Mouse (Mus musculus) kidney, embryonic 15.5 days (tissue): ENCODE measurements around the gene Olfr652. TPM values are rescaled to one million over a fixed set of nuclear protein-coding genes. Genes with fewer than 3 reads are reported as not detected.

Experiments used
- ATAC-seq: fragments of 200-750 bp; cut with Nextera tagmentation; replicated peaks from 2 replicates; pipeline ENCODE4 v1.8.0; 2017; ENCODE audit warnings: moderate TSS enrichment; ENCODE audit not compliant: low FRiP score
- H3K27ac ChIP-seq: fragments of 300-500 bp; sonication (generic); 2 replicates; pipeline ENCODE4 v1.5.1; 2015; ENCODE audit warnings: mild to moderate bottlenecking, inconsistent platforms
- H3K27me3 ChIP-seq: fragments of 300-500 bp; sonication (generic); 2 replicates; pipeline ENCODE4 v1.6.1; 2015; ENCODE audit warnings: inconsistent platforms
- H3K36me3 ChIP-seq: fragments of 300-500 bp; sonication (generic); 2 replicates; pipeline ENCODE4 v1.6.1; 2015; ENCODE audit warnings: inconsistent platforms
- H3K4me1 ChIP-seq: fragments of 300-500 bp; sonication (generic); 2 replicates; pipeline ENCODE4 v1.6.1; 2015; ENCODE audit warnings: inconsistent platforms
- H3K4me2 ChIP-seq: fragments of 300-500 bp; sonication (generic); 2 replicates; pipeline ENCODE4 v1.6.1; 2015; ENCODE audit warnings: moderate library complexity, mild to moderate bottlenecking, inconsistent platforms
- H3K4me3 ChIP-seq: fragments of 300-500 bp; sonication (generic); replicated peaks from 2 replicates; pipeline ENCODE4 v1.5.1; 2015; ENCODE audit warnings: mild to moderate bottlenecking, inconsistent platforms
- H3K9ac ChIP-seq: fragments of 300-500 bp; sonication (generic); 2 replicates; pipeline ENCODE4 v1.6.1; 2015; ENCODE audit warnings: mild to moderate bottlenecking, inconsistent platforms
- H3K9me3 ChIP-seq: fragments of 300-500 bp; sonication (generic); replicated peaks from 2 replicates; pipeline ENCODE4 v1.6.1; 2016; ENCODE audit warnings: inconsistent platforms
- WGBS: fragments of 180-500 bp; shearing (Covaris S2); methylation state at CpG from one replicate; pipeline ENCODE4 v1.1.7; 2015; ENCODE audit warnings: mixed read lengths; 5-methylcytosine and 5-hydroxymethylcytosine counted together
- polyA plus RNA-seq: library from polyadenylated mRNA; unstranded; fragments of >200 nt; fragmentation: Nextera tagmentation; extraction: Ambion mirVana; gene quantifications from 2 replicates; pipeline ENCODE4 v1.2.1, GENCODE M21; 2015

Olfr652 gene
- polyA plus RNA-seq: not detected in 2 replicates

DNA sequence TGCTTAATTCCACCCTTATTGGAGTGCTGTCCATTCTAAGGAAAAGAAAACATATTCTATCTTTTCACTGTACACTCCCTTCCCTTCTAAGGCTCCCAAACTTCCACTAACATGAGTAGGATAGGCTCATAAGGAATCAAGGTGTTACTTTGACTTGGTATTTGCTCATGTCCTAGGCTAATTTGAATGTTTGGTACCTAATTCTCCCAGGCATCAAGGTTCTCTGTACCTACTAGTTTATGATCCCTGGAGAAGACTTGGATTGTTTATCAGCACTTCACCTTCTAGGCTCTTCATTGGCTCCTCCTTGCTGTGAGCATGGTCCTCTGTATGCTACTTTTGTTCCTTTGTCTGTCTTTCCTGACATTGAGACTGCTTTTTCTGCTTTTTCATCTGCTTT is at the start of gene Olfr652:
Gene Olfr652 (plus strand): TSS at position 301 of the 400 bp plus-strand sequence.
- Histone ChIP-seq H3K9ac (no peak within 1 kb of the TSS), H3K4me2 (no peak within 1 kb of the TSS), H3K4me1 (no peaks in the 10 kb centered on the region), H3K4me3 (no peak within 1 kb of the TSS), H3K27ac (no peak within 1 kb of the TSS), H3K27me3 (no peaks in the 10 kb centered on the region), H3K36me3 (no peaks in the 10 kb centered on the region), H3K9me3 (no peaks in the 10 kb centered on the region)
- no peak for ATAC-seq

DNA sequence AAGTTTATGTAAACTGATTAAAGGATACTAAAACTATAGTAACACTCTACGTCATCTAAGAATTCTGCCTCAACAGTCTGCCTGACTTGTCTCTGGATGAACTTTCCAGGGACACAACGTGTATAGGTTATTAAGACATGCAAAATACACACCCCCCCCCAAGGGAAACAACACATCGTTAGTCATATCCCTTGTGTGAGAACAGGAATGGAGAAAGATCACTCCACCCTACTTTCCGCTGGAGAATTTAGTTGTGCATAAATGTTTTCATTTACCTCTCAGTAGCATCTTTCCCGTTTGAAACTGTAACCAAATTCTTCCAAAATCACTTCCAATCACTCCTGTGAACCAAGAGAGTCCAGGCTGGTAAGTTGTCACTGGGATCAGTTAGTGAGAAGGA is 10.9 kb upstream of the Olfr652 start, which contains the start of gene Olfr651:
Gene Olfr651 (plus strand): TSS at position 301 of the 400 bp plus-strand sequence.
- no peak for ATAC-seq
- no peak within 1 kb of the TSS for H3K4me3 ChIP-seq
- H3K4me2 ChIP-seq: no peak within 1 kb of the TSS
- H3K9me3 ChIP-seq: no peaks in the 10 kb centered on the region
- H3K27me3 ChIP-seq: no peaks in the 10 kb centered on the region
- H3K36me3 ChIP-seq: no peaks in the 10 kb centered on the region
- WGBS: 74% methylated on average over 5 of the region's 5 CpGs
- no peak within 1 kb of the TSS for H3K27ac ChIP-seq
- H3K9ac ChIP-seq: no peak within 1 kb of the TSS
- no peaks in the 10 kb centered on the region for H3K4me1 ChIP-seq

GRCm38 (mm10) chr7:104552700-104553099 is 8.0 kb upstream of the Olfr652 start:
- Histone ChIP-seq H3K9me3 (no peaks in the 10 kb centered on the region), H3K4me3 (no peak overlapping the region), H3K4me1 (no peaks in the 10 kb centered on the region), H3K27ac (no peak overlapping the region), H3K36me3 (no peaks in the 10 kb centered on the region), H3K9ac (no peak overlapping the region), H3K27me3 (no peaks in the 10 kb centered on the region), H3K4me2 (no peak overlapping the region)
- WGBS: 69% methylated on average over 1 of the region's 1 CpGs
- ATAC-seq: no peak

- H3K4me1 ChIP-seq: no peaks in the 10 kb centered on the region
- no peak within 1 kb of the TSS for H3K4me2 ChIP-seq
- 74% methylated on average over 2 of the region's 2 CpGs for WGBS
- no peak for ATAC-seq
- no peaks in the 10 kb centered on the region for H3K9me3 ChIP-seq
- no peaks in the 10 kb centered on the region for H3K36me3 ChIP-seq
- no peak within 1 kb of the TSS for H3K4me3 ChIP-seq
- no peaks in the 10 kb centered on the region for H3K27me3 ChIP-seq
- H3K9ac ChIP-seq: no peak within 1 kb of the TSS
- H3K27ac ChIP-seq: no peak within 1 kb of the TSS
These were observed 16.3 kb downstream of the Olfr652 start, which contains the start of gene Olfr653 for GRCm38 (mm10) chr7:104577014-104577413. Olfr653 (plus strand) TSS chr7:104577314.

GRCm38 (mm10) chr7:104580846-104581245 is 20.1 kb downstream of the Olfr652 start:
- 90% methylated on average over 4 of the region's 4 CpGs for WGBS
- no peak for ATAC-seq
- Histone ChIP-seq H3K27ac (no peak overlapping the region), H3K4me3 (no peak overlapping the region), H3K36me3 (no peaks in the 10 kb centered on the region), H3K4me1 (no peaks in the 10 kb centered on the region), H3K4me2 (no peak overlapping the region), H3K9ac (no peak overlapping the region), H3K9me3 (no peaks in the 10 kb centered on the region), H3K27me3 (no peaks in the 10 kb centered on the region)

DNA sequence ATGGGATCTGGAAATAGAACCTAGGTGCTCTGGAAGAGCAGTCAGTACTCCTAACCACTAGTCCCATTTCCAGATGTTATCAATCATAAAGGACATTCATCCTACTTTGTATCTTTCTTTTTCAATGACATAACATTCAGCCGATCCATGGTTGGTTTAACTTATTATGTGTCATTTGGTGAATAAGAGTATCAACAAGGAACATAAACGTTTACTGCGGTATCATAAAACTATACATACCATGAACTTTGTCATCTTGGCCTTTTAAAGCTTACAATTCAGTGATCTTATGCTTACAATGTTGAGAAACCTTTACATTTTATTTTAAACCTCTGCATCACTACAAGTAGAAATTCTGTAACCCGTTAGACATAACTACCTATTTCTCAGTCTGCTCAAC is 20.7 kb downstream of the Olfr652 start:
- 85% methylated on average over 4 of the region's 4 CpGs for WGBS
- Histone ChIP-seq H3K4me2 (no peak overlapping the region), H3K27me3 (no peaks in the 10 kb centered on the region), H3K27ac (no peak overlapping the region), H3K4me1 (no peaks in the 10 kb centered on the region), H3K9ac (no peak overlapping the region), H3K36me3 (no peaks in the 10 kb centered on the region), H3K9me3 (no peaks in the 10 kb centered on the region), H3K4me3 (no peak overlapping the region)
- no peak for ATAC-seq

DNA sequence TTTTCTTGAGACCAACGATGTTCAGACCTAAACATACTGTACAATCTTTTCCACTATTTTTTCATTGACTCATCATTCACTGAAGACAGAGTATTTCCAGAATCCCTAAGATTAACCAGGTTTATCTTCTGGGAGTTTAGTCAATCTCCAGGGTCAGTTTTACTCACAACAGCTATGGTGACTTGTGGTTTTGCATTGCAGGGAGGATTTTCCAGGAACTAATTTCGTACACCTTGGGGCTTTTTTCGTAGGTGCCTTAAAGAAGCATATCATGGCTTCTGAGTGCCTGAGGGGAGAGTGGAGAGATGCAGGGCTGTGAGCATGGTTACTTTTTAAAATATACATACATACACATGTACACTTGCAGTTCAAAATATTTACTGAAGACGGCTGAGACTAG is 26.0 kb downstream of the Olfr652 start, which contains the start of gene Olfr654:
Gene Olfr654 (plus strand): TSS at position 301 of the 400 bp plus-strand sequence.
- WGBS: 89% methylated on average over 4 of the region's 4 CpGs
- H3K9me3 ChIP-seq: no peaks in the 10 kb centered on the region
- H3K4me2 ChIP-seq: no peak within 1 kb of the TSS
- H3K4me3 ChIP-seq: no peak within 1 kb of the TSS
- no peak for ATAC-seq
- H3K27ac ChIP-seq: no peak within 1 kb of the TSS
- H3K9ac ChIP-seq: no peak within 1 kb of the TSS
- no peaks in the 10 kb centered on the region for H3K36me3 ChIP-seq
- no peaks in the 10 kb centered on the region for H3K27me3 ChIP-seq
- H3K4me1 ChIP-seq: no peaks in the 10 kb centered on the region

DNA sequence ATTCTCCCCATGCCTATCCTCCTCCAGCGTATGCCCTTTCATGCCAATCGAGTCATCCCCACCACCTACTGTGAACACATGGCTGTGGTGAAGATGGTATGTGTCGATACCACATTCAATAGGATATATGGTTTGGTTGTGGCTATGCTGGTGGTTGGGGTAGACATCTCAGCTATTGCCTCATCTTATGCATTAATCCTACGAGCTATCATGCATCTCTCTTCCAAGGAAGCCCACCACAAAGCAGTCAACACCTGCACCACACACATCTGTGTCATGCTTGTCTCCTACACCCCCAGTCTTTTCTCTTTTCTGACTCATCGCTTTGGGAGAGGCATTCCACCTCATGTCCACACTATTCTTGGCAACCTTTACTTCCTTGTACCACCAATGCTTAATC is 27.6 kb downstream of the Olfr652 start:
- Histone ChIP-seq H3K27me3 (no peaks in the 10 kb centered on the region), H3K36me3 (no peaks in the 10 kb centered on the region), H3K9me3 (no peaks in the 10 kb centered on the region), H3K4me1 (no peaks in the 10 kb centered on the region), H3K4me3 (no peak overlapping the region), H3K4me2 (no peak overlapping the region), H3K27ac (no peak overlapping the region), H3K9ac (no peak overlapping the region)
- 83% methylated on average over 5 of the region's 5 CpGs for WGBS
- no peak for ATAC-seq

DNA sequence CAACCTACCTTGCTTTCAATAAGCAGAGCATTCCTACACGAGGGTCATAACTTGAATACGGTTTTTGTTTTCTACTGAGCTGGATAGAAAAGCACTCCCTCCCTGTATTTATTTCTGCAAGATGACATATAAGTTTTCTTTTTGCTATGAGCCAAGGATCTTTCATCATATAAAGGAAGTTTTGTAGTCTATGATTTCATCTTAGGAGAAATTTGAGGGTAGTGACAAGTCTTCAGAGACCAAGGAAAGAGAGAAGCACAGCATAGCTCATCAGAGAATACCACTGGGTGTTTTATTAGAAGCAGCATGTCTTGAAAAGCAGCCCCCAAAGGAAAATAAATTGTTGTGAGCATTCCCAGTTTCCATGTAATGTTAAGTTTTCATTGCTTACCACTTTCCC is 41.0 kb downstream of the Olfr652 start, which contains the start of gene Olfr655:
Gene Olfr655 (minus strand): TSS at position 101 of the 400 bp plus-strand sequence.
- Histone ChIP-seq H3K36me3 (no peaks in the 10 kb centered on the region), H3K27ac (no peak within 1 kb of the TSS), H3K4me2 (no peak within 1 kb of the TSS), H3K4me1 (no peaks in the 10 kb centered on the region), H3K9me3 (no peaks in the 10 kb centered on the region), H3K4me3 (no peak within 1 kb of the TSS), H3K9ac (no peak within 1 kb of the TSS), H3K27me3 (no peaks in the 10 kb centered on the region)
- WGBS: 81% methylated on average over 2 of the region's 2 CpGs
- no peak for ATAC-seq

DNA sequence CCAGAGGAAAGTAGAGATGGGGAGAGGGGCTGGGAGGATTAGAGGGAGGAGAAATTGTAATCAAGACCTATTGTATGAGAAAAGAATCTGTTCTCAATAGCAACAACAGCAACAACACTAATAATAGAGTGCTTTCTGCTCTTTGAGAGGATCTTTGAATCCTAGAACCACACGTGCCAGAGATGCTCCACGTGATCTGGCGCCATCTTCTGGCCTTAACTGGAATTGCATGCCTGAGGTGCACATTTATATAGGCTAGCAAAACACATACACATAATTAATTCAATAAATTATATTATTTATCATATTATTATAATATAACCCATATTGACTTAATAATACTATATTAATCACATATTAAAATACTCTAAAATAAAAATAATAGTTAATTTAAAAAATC is 42.5 kb downstream of the Olfr652 start:
- H3K4me2 ChIP-seq: no peak overlapping the region
- H3K27ac ChIP-seq: no peak overlapping the region
- H3K36me3 ChIP-seq: no peaks in the 10 kb centered on the region
- WGBS: 6% methylated on average over 3 of the region's 3 CpGs
- H3K9ac ChIP-seq: no peak overlapping the region
- no peak overlapping the region for H3K4me3 ChIP-seq
- no peaks in the 10 kb centered on the region for H3K9me3 ChIP-seq
- no peaks in the 10 kb centered on the region for H3K4me1 ChIP-seq
- no peak for ATAC-seq
- H3K27me3 ChIP-seq: no peaks in the 10 kb centered on the region

DNA sequence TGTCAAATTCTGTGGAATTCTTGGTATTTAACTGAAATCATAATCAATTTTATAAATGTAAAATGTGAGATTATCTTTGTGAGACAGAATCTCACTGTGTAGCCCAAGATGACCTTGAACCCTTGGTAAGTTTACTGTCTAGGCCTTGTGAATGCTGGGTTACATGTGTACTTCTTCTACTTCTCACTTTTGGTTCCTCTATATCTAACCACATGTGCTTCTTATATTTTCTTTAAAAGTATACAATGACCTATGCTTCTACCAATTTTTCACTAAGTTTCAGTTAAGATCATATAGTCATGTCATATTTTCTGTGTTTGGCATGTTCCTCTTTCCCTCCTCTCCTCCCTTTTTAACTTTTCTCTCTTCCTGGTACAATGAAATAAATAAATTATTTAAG is 44.0 kb downstream of the Olfr652 start:
- Histone ChIP-seq H3K36me3 (no peaks in the 10 kb centered on the region), H3K27me3 (no peaks in the 10 kb centered on the region), H3K9ac (no peak overlapping the region), H3K4me2 (no peak overlapping the region), H3K9me3 (no peaks in the 10 kb centered on the region), H3K4me1 (no peaks in the 10 kb centered on the region), H3K4me3 (no peak overlapping the region), H3K27ac (no peak overlapping the region)
- no peak for ATAC-seq

- no peak within 1 kb of the TSS for H3K27ac ChIP-seq
- H3K27me3 ChIP-seq: no peaks in the 10 kb centered on the region
- H3K36me3 ChIP-seq: no peaks in the 10 kb centered on the region
- H3K4me1 ChIP-seq: no peaks in the 10 kb centered on the region
- no peak within 1 kb of the TSS for H3K4me2 ChIP-seq
- no peak within 1 kb of the TSS for H3K9ac ChIP-seq
- 74% methylated on average over 4 of the region's 4 CpGs for WGBS
- no peaks in the 10 kb centered on the region for H3K9me3 ChIP-seq
- no peak for ATAC-seq
- no peak within 1 kb of the TSS for H3K4me3 ChIP-seq
These were observed 53.0 kb downstream of the Olfr652 start, which contains the start of gene Olfr656 for GRCm38 (mm10) chr7:104613655-104614054. Olfr656 (plus strand) TSS chr7:104613955.
